Mouse (Mus musculus) MEL (cell line): ENCODE data around the gene Col4a3bp. TPM values are rescaled to one million over a fixed set of nuclear protein-coding genes. Genes with fewer than 3 reads are reported as not detected.

ENCODE experiments used
- DNase-seq: peaks from one replicate; pipeline ENCODE4 v3.0.0; 2011; ENCODE audit warnings: low read depth, low spot score
- H3K27ac ChIP-seq: 2 replicates; pipeline ENCODE4 v1.5.1; 2012; ENCODE audit warnings: low read depth, mild to moderate bottlenecking, control low read depth, low read length, moderate library complexity; ENCODE audit not compliant: control insufficient read depth
- H3K27me3 ChIP-seq, 2 experiments: fragments of 150-350 bp in 1 of 2; sonication (generic) in 1 of 2; 2 replicates each; pipeline ENCODE4 v1.6.1; 2012; ENCODE audit warnings: low read length in 2 of 2, mild to moderate bottlenecking in 2 of 2, improper control_type of control experiment in 1 of 2, moderate library complexity in 1 of 2; ENCODE audit not compliant: insufficient read depth in 2 of 2, control insufficient read depth in 1 of 2
- H3K36me3 ChIP-seq, 2 experiments: 2 replicates each; pipeline ENCODE4 v1.6.1; 2012 to 2014; ENCODE audit warnings: low read length in 2 of 2, improper control_type of control experiment in 1 of 2, inconsistent platforms in 1 of 2, mild to moderate bottlenecking in 1 of 2; ENCODE audit not compliant: insufficient read depth in 2 of 2, control insufficient read depth in 1 of 2
- H3K4me1 ChIP-seq, 2 experiments: fragments of 150-350 bp in 1 of 2; sonication (generic) in 1 of 2; 2 replicates each; pipeline ENCODE4 v1.6.1; 2012; ENCODE audit warnings: low read length in 2 of 2, improper control_type of control experiment in 1 of 2, mild to moderate bottlenecking in 1 of 2; ENCODE audit not compliant: insufficient read depth in 2 of 2, control insufficient read depth in 1 of 2
- H3K4me3 ChIP-seq, 2 experiments: fragments of 150-350 bp in 1 of 2; sonication (generic) in 1 of 2; 2 replicates each; pipeline ENCODE4 v1.5.1; 2012; ENCODE audit warnings: low read depth in 2 of 2, low read length in 2 of 2, mild to moderate bottlenecking in 2 of 2, moderate library complexity in 2 of 2, control low read depth in 1 of 2, improper control_type of control experiment in 1 of 2; ENCODE audit not compliant: control insufficient read depth in 1 of 2, insufficient read depth in 1 of 2
- H3K79me2 ChIP-seq: 2 replicates; pipeline ENCODE4 v1.6.1; 2012; ENCODE audit warnings: mild to moderate bottlenecking, low read length, moderate library complexity; ENCODE audit not compliant: control insufficient read depth, poor library complexity, insufficient read depth
- H3K9ac ChIP-seq: 2 replicates; pipeline ENCODE4 v1.6.1; 2012; ENCODE audit warnings: low read depth, mild to moderate bottlenecking, control low read depth, low read length, moderate library complexity; ENCODE audit not compliant: control insufficient read depth, poor library complexity, severe bottlenecking
- H3K9me3 ChIP-seq: fragments of 150-350 bp; sonication (generic); replicated peaks from 2 replicates; pipeline ENCODE4 v1.6.1; 2012; ENCODE audit warnings: mild to moderate bottlenecking, low read length, improper control_type of control experiment, moderate library complexity; ENCODE audit not compliant: insufficient read depth
- BHLHE40 ChIP-seq: IDR thresholded peaks from 2 replicates; pipeline ENCODE4 v1.6.1; 2012; ENCODE audit warnings: low read depth, mild to moderate bottlenecking, inconsistent platforms, low read length, improper control_type of control experiment, borderline replicate concordance
- CTCF ChIP-seq, 3 experiments: IDR thresholded peaks in 2 of 3; conservative IDR thresholded peaks in 1 of 3; 2 replicates each; pipeline ENCODE4 v1.5.1; 2011 to 2012; ENCODE audit warnings: low read length in 3 of 3, low read depth in 2 of 3, mild to moderate bottlenecking in 2 of 3, improper control_type of control experiment in 1 of 3, inconsistent platforms in 1 of 3, mixed read lengths in 1 of 3, moderate library complexity in 1 of 3; ENCODE audit not compliant: control insufficient read depth in 1 of 3, insufficient read depth in 1 of 3, poor library complexity in 1 of 3, severe bottlenecking in 1 of 3
- E2F4 ChIP-seq: IDR thresholded peaks from 2 replicates; pipeline ENCODE4 v1.6.1; 2011; ENCODE audit warnings: low read depth, low read length, improper control_type of control experiment, borderline replicate concordance
- ELF1 ChIP-seq: IDR thresholded peaks from 2 replicates; pipeline ENCODE4 v1.6.1; 2014; ENCODE audit warnings: low read depth, mild to moderate bottlenecking, inconsistent platforms, low read length, improper control_type of control experiment, moderate library complexity
- EP300 ChIP-seq, 2 experiments: IDR thresholded peaks; 2 replicates each; pipeline ENCODE4 v1.6.1; 2011; ENCODE audit warnings: improper control_type of control experiment in 2 of 2, low read length in 2 of 2, low read depth in 1 of 2, mild to moderate bottlenecking in 1 of 2
- GABPA ChIP-seq: IDR thresholded peaks from 2 replicates; pipeline ENCODE4 v1.6.1; 2012; ENCODE audit warnings: low read depth, mild to moderate bottlenecking, inconsistent platforms, low read length, improper control_type of control experiment, moderate library complexity
- HCFC1 ChIP-seq: IDR thresholded peaks from 2 replicates; pipeline ENCODE4 v1.6.1; 2012; ENCODE audit warnings: low read depth, mild to moderate bottlenecking, inconsistent platforms, low read length, improper control_type of control experiment, moderate library complexity
- MAFK ChIP-seq: IDR thresholded peaks from 2 replicates; pipeline ENCODE4 v1.6.1; 2011; ENCODE audit warnings: low read depth, mild to moderate bottlenecking, low read length, improper control_type of control experiment, borderline replicate concordance
- MAX ChIP-seq: IDR thresholded peaks from 2 replicates; pipeline ENCODE4 v1.6.1; 2011; ENCODE audit warnings: low read length, improper control_type of control experiment
- MEF2A ChIP-seq: IDR thresholded peaks from 2 replicates; pipeline ENCODE4 v1.6.1; 2014; ENCODE audit warnings: low read depth, mild to moderate bottlenecking, inconsistent platforms, low read length, improper control_type of control experiment; ENCODE audit not compliant: poor library complexity, insufficient replicate concordance, severe bottlenecking; ENCODE audit errors: extremely low read depth
- MYB ChIP-seq: IDR thresholded peaks from 2 replicates; pipeline ENCODE4 v1.6.1; 2011; ENCODE audit warnings: mild to moderate bottlenecking, low read depth, low read length, improper control_type of control experiment
- MYC ChIP-seq: IDR thresholded peaks from 2 replicates; pipeline ENCODE4 v1.6.1; 2011; ENCODE audit warnings: low read depth, mild to moderate bottlenecking, low read length, improper control_type of control experiment, moderate library complexity
- NELFE ChIP-seq: IDR thresholded peaks from 2 replicates; pipeline ENCODE4 v1.6.1; 2011; ENCODE audit warnings: low read depth, low read length, improper control_type of control experiment
- NRF1 ChIP-seq: IDR thresholded peaks from 2 replicates; pipeline ENCODE4 v1.6.1; 2014; ENCODE audit warnings: low read depth, mild to moderate bottlenecking, inconsistent platforms, low read length, improper control_type of control experiment, moderate library complexity; ENCODE audit not compliant: poor library complexity, insufficient read depth, severe bottlenecking
- POLR2AphosphoS2 ChIP-seq: IDR thresholded peaks from 2 replicates; pipeline ENCODE4 v1.6.1; 2011; ENCODE audit warnings: low read length, improper control_type of control experiment
- RAD21 ChIP-seq: IDR thresholded peaks from 2 replicates; pipeline ENCODE4 v1.6.1; 2011; ENCODE audit warnings: mild to moderate bottlenecking, low read depth, low read length, improper control_type of control experiment
- RCOR1 ChIP-seq: IDR thresholded peaks from 2 replicates; pipeline ENCODE4 v1.6.1; 2012; ENCODE audit warnings: low read depth, mild to moderate bottlenecking, inconsistent platforms, low read length, improper control_type of control experiment
- SMC3 ChIP-seq: IDR thresholded peaks from 2 replicates; pipeline ENCODE4 v1.6.1; 2011; ENCODE audit warnings: low read depth, low read length, improper control_type of control experiment
- TAL1 ChIP-seq: IDR thresholded peaks from 2 replicates; pipeline ENCODE4 v1.6.1; 2012; ENCODE audit warnings: mild to moderate bottlenecking, inconsistent platforms, low read length, moderate library complexity, mixed read lengths
- TCF12 ChIP-seq: IDR thresholded peaks from 2 replicates; pipeline ENCODE4 v1.6.1; 2014; ENCODE audit warnings: low read depth, mild to moderate bottlenecking, inconsistent platforms, low read length, improper control_type of control experiment, moderate library complexity
- USF1 ChIP-seq: IDR thresholded peaks from 2 replicates; pipeline ENCODE4 v1.6.1; 2014; ENCODE audit warnings: low read depth, mild to moderate bottlenecking, inconsistent platforms, low read length, improper control_type of control experiment, moderate library complexity
- USF2 ChIP-seq, 2 experiments: IDR thresholded peaks; 2 replicates each; pipeline ENCODE4 v1.6.1; 2011 to 2012; ENCODE audit warnings: improper control_type of control experiment in 2 of 2, low read length in 2 of 2, borderline replicate concordance in 1 of 2, inconsistent platforms in 1 of 2, low read depth in 1 of 2, mild to moderate bottlenecking in 1 of 2; ENCODE audit not compliant: insufficient read depth in 1 of 2
- ZC3H11A ChIP-seq: IDR thresholded peaks from 2 replicates; pipeline ENCODE4 v1.6.1; 2012; ENCODE audit warnings: low read depth, mild to moderate bottlenecking, inconsistent platforms, low read length, improper control_type of control experiment
- ZNF384 ChIP-seq: IDR thresholded peaks from 2 replicates; pipeline ENCODE4 v1.6.1; 2012; ENCODE audit warnings: low read depth, mild to moderate bottlenecking, inconsistent platforms, low read length, improper control_type of control experiment
- polyA plus RNA-seq, 2 experiments: library from polyadenylated mRNA; stranded (reverse) in 1 of 2; unstranded in 1 of 2; fragments of >175 nt in 1 of 2; fragments of >200 nt in 1 of 2; gene quantifications; 2 replicates each; pipeline versions ENCODE4 v1.2.1 to v1.2.4; 2012; ENCODE audit warnings: low replicate concordance in 2 of 2, low read depth in 1 of 2; ENCODE audit not compliant: insufficient read length in 2 of 2, insufficient read depth in 1 of 2, missing spikeins in 1 of 2
- total RNA-seq: library from RNA; depleted of rRNA; stranded (reverse); fragments of 300-350 nt; gene quantifications from 2 replicates; pipeline ENCODE4 v1.2.3, GENCODE M21; 2012

Gene Col4a3bp
- total and polyA plus RNA-seq, 3 experiments: 8.9 to 12.1 TPM; not detected in 1

GRCm38 (mm10) chr13:96542901-96543891 lies 778 bp downstream of the Col4a3bp start (continued):
- TF ChIP-seq RAD21 (no peak), MYC (no peak), MYB (no peak), TAL1 (no peak), SMC3 (0 out of 2 replicates have a peak, but pooled peaks have one; percentile 2), TCF12 (no peak)

DNA sequence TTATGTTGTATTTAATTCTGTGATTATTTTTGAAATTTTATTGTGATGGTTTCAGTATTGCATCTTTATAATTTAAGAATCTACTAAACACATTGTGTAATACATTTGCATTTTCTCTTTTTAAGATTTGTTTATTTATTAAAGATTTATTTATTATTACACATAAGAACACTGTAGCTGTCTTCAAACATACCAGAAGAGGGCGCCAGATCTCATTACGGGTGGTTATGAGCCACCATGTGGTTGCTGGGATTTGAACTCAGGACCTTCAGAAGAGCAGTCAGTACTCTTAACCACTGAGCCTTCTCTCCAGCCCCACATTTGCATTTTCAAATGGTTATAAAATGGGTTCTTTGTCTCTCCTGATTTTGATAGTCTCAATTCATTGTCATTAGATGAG lies 2.1 kb downstream of the Col4a3bp start:
- Histone ChIP-seq H3K9ac (no peak overlapping the region), H3K27me3 (no peaks in the 10 kb centered on the region), H3K9me3 (no peaks in the 10 kb centered on the region), H3K4me1 (peaks cover 7 to 18% of the 10 kb centered on the region in 2 experiments), H3K36me3 (peaks cover 0 to 20% of the 10 kb centered on the region in 2 experiments; a peak in 2 of 4 replicates), H3K79me2 (peaks cover 36% of the 10 kb centered on the region), H3K4me3 (peak overlapping the region in 1 of 2 experiments; percentile 91; a peak in 1 of 4 replicates), H3K27ac (no peak overlapping the region)
- TF ChIP-seq MAFK (no peak), GABPA (no peak), USF1 (no peak), RAD21 (no peak; the same call in 1 of the 2 replicates), MYB (no peak), POLR2AphosphoS2 (no peak), NRF1 (no peak), HCFC1 (no peak), RCOR1 (0 out of 2 replicates have a peak, but pooled peaks have one; percentile 12), MAX (no peak), SMC3 (peak; percentile 25; the same call in 1 of the 2 replicates), EP300 (IDR thresholded peaks at IDR 0.05; ENCODE audit: low read depth in 1 of 2, low read length in 2 of 2) (no peak), TAL1 (no peak), MEF2A (no peak), E2F4 (no peak), ZC3H11A (no peak), MYC (peak; percentile 59; the same call in 1 of the 2 replicates), BHLHE40 (no peak), NELFE (no peak), ELF1 (no peak), USF2 (IDR thresholded peaks at IDR 0.05; ENCODE audit: borderline replicate concordance in 1 of 2, insufficient read depth in 1 of 2, low read depth in 1 of 2, low read length in 2 of 2) (no peak), CTCF (IDR thresholded peaks at IDR 0.05 in 2 of 3, conservative IDR thresholded peaks at IDR 0.05 in 1 of 3; ENCODE audit: control insufficient read depth in 1 of 3, insufficient read depth in 1 of 3, low read depth in 2 of 3, low read length in 3 of 3, poor library complexity in 1 of 3, severe bottlenecking in 1 of 3) (peak; percentile 9 to 42 (median 23); a peak in 4 of 6 replicates), ZNF384 (no peak)
- peak; percentile 67 for DNase-seq
